Mouse (Mus musculus) neural tube, embryonic 11.5 days (tissue): ENCODE measurements at regions not wholly inside any gene's neighbourhood (a gene's known extent, or its start where the extent isn't known, plus 50 kb on each side); places are given as distances from the start of the nearest gene placed in this dataset.
"Not testable (repeated sequence)": the region's sequence is repeated elsewhere in the genome, so short reads cannot be mapped to it uniquely, and the experiment has no call there.

Experiments used
- ATAC-seq: fragments of 200-750 bp; cut with Nextera tagmentation; 2 replicates; pipeline ENCODE4 v1.8.0; 2017; ENCODE audit warnings: moderate number of reproducible peaks, mild to moderate bottlenecking, moderate TSS enrichment, moderate library complexity; ENCODE audit not compliant: insufficient read depth, low FRiP score, low TSS enrichment
- DNase-seq: peaks from one replicate; pipeline ENCODE4 v3.0.0-alpha.2; 2015; ENCODE audit warnings: low spot score
- H3K27ac ChIP-seq: fragments of 300-500 bp; sonication (generic); 2 replicates; pipeline ENCODE4 v1.5.1; 2014; ENCODE audit warnings: low read depth, mild to moderate bottlenecking, low read length
- H3K27me3 ChIP-seq: fragments of 300-500 bp; sonication (generic); 2 replicates; pipeline ENCODE4 v1.6.1; 2014; ENCODE audit warnings: mild to moderate bottlenecking, low read length, mixed read lengths; ENCODE audit not compliant: control insufficient read depth, insufficient read depth
- H3K36me3 ChIP-seq: fragments of 300-500 bp; sonication (generic); 2 replicates; pipeline ENCODE4 v1.6.1; 2014; ENCODE audit warnings: mild to moderate bottlenecking, low read length, moderate library complexity, mixed read lengths; ENCODE audit not compliant: control insufficient read depth, insufficient read depth
- H3K4me1 ChIP-seq: fragments of 300-500 bp; sonication (generic); 2 replicates; pipeline ENCODE4 v1.6.1; 2014; ENCODE audit warnings: low read length, mixed read lengths; ENCODE audit not compliant: control insufficient read depth, insufficient read depth
- H3K4me2 ChIP-seq: fragments of 300-500 bp; sonication (generic); 2 replicates; pipeline ENCODE4 v1.6.1; 2014; ENCODE audit warnings: low read depth, mild to moderate bottlenecking, moderate library complexity
- H3K4me3 ChIP-seq: fragments of 300-500 bp; sonication (generic); 2 replicates; pipeline ENCODE4 v1.5.1; 2014; ENCODE audit warnings: low read depth, low read length
- H3K9ac ChIP-seq: fragments of 300-500 bp; sonication (generic); 2 replicates; pipeline ENCODE4 v1.6.1; 2014; ENCODE audit warnings: mild to moderate bottlenecking, low read length
- H3K9me3 ChIP-seq: fragments of 300-500 bp; sonication (generic); 2 replicates; pipeline ENCODE4 v1.6.1; 2016; ENCODE audit warnings: low read length; ENCODE audit not compliant: control insufficient read depth
- WGBS: fragments of 180-500 bp; shearing (Covaris S2); extraction: QIAGEN DNeasy Blood & Tissue Kit; methylation state at CpG from one replicate; pipeline ENCODE4 v1.1.7; 2014; 5-methylcytosine and 5-hydroxymethylcytosine counted together

GRCm38 (mm10) chr4:10404438-10404837 lies 469.9 kb upstream of the 2610301B20Rik start:
- 71% methylated on average over 5 of the region's 5 CpGs for WGBS
- no peaks in the 10 kb centered on the region for H3K36me3 ChIP-seq
- ATAC-seq = no peak

GRCm38 (mm10) chr4:10405102-10405501 lies 469.2 kb upstream of the 2610301B20Rik start:
- Histone ChIP-seq H3K9me3 (no peaks in the 10 kb centered on the region), H3K36me3 (no peaks in the 10 kb centered on the region), H3K4me3 (no peak overlapping the region), H3K9ac (no peak overlapping the region), H3K4me1 (no peaks in the 10 kb centered on the region), H3K27me3 (no peaks in the 10 kb centered on the region), H3K4me2 (no peak overlapping the region), H3K27ac (no peak overlapping the region)
- DNase-seq (no peak), ATAC-seq (no peak)
- 72% methylated on average over 2 of the region's 2 CpGs for WGBS

More at GRCm38 (mm10) chr4:10404438-10404837, 469.9 kb upstream of the 2610301B20Rik start:
- Histone ChIP-seq H3K27ac (no peak overlapping the region), H3K27me3 (no peaks in the 10 kb centered on the region), H3K4me2 (no peak overlapping the region), H3K9me3 (no peaks in the 10 kb centered on the region), H3K9ac (no peak overlapping the region), H3K4me1 (no peaks in the 10 kb centered on the region), H3K4me3 (no peak overlapping the region)
- no peak for DNase-seq

GRCm38 (mm10) chr4:10414274-10414673 lies 460.0 kb upstream of the 2610301B20Rik start:
- ATAC-seq = no peak
- no peak overlapping the region for H3K9ac ChIP-seq

GRCm38 (mm10) chr4:10421354-10421753 lies 452.9 kb upstream of the 2610301B20Rik start:
- 64% methylated on average over 1 of the region's 1 CpGs for WGBS
- no peak overlapping the region for H3K4me3 ChIP-seq
- ATAC-seq (no peak), DNase-seq (no peak)
- H3K36me3 ChIP-seq = no peaks in the 10 kb centered on the region
- no peak overlapping the region for H3K4me2 ChIP-seq
- H3K4me1 ChIP-seq = no peaks in the 10 kb centered on the region
- H3K27ac ChIP-seq = no peak overlapping the region
- H3K27me3 ChIP-seq = no peaks in the 10 kb centered on the region
- no peak overlapping the region for H3K9ac ChIP-seq
- no peaks in the 10 kb centered on the region for H3K9me3 ChIP-seq

More at GRCm38 (mm10) chr4:10414274-10414673, 460.0 kb upstream of the 2610301B20Rik start:
- Histone ChIP-seq H3K27ac (no peak overlapping the region), H3K4me3 (no peak overlapping the region), H3K36me3 (no peaks in the 10 kb centered on the region), H3K4me1 (no peaks in the 10 kb centered on the region), H3K4me2 (no peak overlapping the region), H3K9me3 (no peaks in the 10 kb centered on the region), H3K27me3 (no peaks in the 10 kb centered on the region)
- no peak for DNase-seq

GRCm38 (mm10) chr4:10434438-10434837 lies 439.9 kb upstream of the 2610301B20Rik start:
- Histone ChIP-seq H3K4me3 (no peak overlapping the region), H3K36me3 (no peaks in the 10 kb centered on the region), H3K27me3 (no peaks in the 10 kb centered on the region), H3K4me2 (no peak overlapping the region), H3K9ac (no peak overlapping the region), H3K27ac (no peak overlapping the region), H3K9me3 (no peaks in the 10 kb centered on the region), H3K4me1 (no peaks in the 10 kb centered on the region)
- WGBS = 85% methylated on average over 4 of the region's 4 CpGs
- ATAC-seq (no peak), DNase-seq (no peak)

- not testable (repeated sequence) for H3K36me3 ChIP-seq, H3K9me3 ChIP-seq, ATAC-seq, H3K27ac ChIP-seq, DNase-seq, H3K4me2 ChIP-seq, H3K9ac ChIP-seq, H3K4me1 ChIP-seq, H3K4me3 ChIP-seq, H3K27me3 ChIP-seq
Measured at GRCm38 (mm10) chr4:10439921-10440320, 434.4 kb upstream of the 2610301B20Rik start.

- H3K4me3 ChIP-seq = no peak overlapping the region
- no peaks in the 10 kb centered on the region for H3K36me3 ChIP-seq
- no peaks in the 10 kb centered on the region for H3K4me1 ChIP-seq
- H3K9ac ChIP-seq = no peak overlapping the region
- DNase-seq (no peak), ATAC-seq (no peak)
- H3K27ac ChIP-seq = no peak overlapping the region
- 29% methylated on average over 1 of the region's 1 CpGs for WGBS
- H3K27me3 ChIP-seq = no peaks in the 10 kb centered on the region
- H3K9me3 ChIP-seq = no peaks in the 10 kb centered on the region
- no peak overlapping the region for H3K4me2 ChIP-seq
Measured at GRCm38 (mm10) chr4:10459603-10460002, 414.7 kb upstream of the 2610301B20Rik start.

- Histone ChIP-seq H3K9me3 (no peaks in the 10 kb centered on the region), H3K9ac (no peak overlapping the region), H3K36me3 (no peaks in the 10 kb centered on the region), H3K27ac (no peak overlapping the region), H3K4me3 (no peak overlapping the region), H3K4me1 (no peaks in the 10 kb centered on the region), H3K4me2 (no peak overlapping the region), H3K27me3 (no peaks in the 10 kb centered on the region)
- DNase-seq (no peak), ATAC-seq (no peak)
- 76% methylated on average over 1 of the region's 1 CpGs for WGBS
Measured at GRCm38 (mm10) chr4:10480936-10481335, 393.4 kb upstream of the 2610301B20Rik start.

- no peak for ATAC-seq
- WGBS = 64% methylated on average over 6 of the region's 6 CpGs
- peak; percentile 23 for DNase-seq
- H3K27ac ChIP-seq = no peak overlapping the region
- H3K9me3 ChIP-seq = no peaks in the 10 kb centered on the region
- H3K27me3 ChIP-seq = no peaks in the 10 kb centered on the region
- H3K4me1 ChIP-seq = no peaks in the 10 kb centered on the region
- H3K4me2 ChIP-seq = no peak overlapping the region
- H3K36me3 ChIP-seq = no peaks in the 10 kb centered on the region
- H3K4me3 ChIP-seq = no peak overlapping the region
- H3K9ac ChIP-seq = no peak overlapping the region
Measured at GRCm38 (mm10) chr4:10508163-10508821, 366.0 kb upstream of the 2610301B20Rik start.
